Mouse (Mus musculus): ENCODE data around the gene Furin. TPM values are rescaled to one million over a fixed set of nuclear protein-coding genes. Genes with fewer than 3 reads are reported as not detected.
A peak's percentile ranks its signal among the peaks of the same experiment; 100 is the strongest.

The Furin gene
- polyA plus RNA-seq, 1 experiment from 2014 or later: 3.9 TPM

DNA sequence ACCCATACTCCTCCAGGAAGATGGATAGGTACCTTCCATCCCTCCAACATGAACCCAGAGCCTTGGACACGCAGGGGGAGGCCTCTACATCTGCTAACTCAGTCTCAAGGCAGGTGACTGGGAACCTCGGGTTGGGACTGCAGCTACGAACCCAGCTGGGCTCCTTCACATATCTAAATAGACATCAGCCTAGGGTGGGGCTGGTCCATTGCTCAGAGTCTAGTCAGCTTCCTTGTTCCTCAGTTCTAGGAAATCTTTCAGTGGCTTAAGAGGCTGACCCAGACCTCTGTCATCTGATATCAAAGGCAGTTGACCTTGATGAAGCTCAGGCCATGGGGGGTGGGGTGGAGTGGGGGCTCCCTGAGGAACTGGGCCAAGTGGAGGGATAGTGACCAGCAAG is 14.0 kb upstream of the Furin start:
- H3K9me3 ChIP-seq (replicated peaks; ENCODE audit: control insufficient read depth, low read length): no peaks in the 10 kb centered on the region
- no peaks in the 10 kb centered on the region for H3K4me1 ChIP-seq (ENCODE audit: control insufficient read depth, insufficient read depth, low read length)
- no peaks in the 10 kb centered on the region for H3K27me3 ChIP-seq (replicated peaks; ENCODE audit: control insufficient read depth, insufficient read depth, low read length)
- 71% methylated on average over 3 of the region's 3 CpGs for WGBS
- no peak overlapping the region for H3K4me3 ChIP-seq (ENCODE audit: low read depth, low read length)
- DNase-seq (ENCODE audit: low spot score): no peak
- H3K36me3 ChIP-seq (ENCODE audit: control insufficient read depth, insufficient read depth, low read length): no peaks in the 10 kb centered on the region
- no peak overlapping the region for H3K9ac ChIP-seq (ENCODE audit: low read length)
- ATAC-seq: no peak
- no peak overlapping the region for H3K4me2 ChIP-seq (ENCODE audit: low read length)
- H3K27ac ChIP-seq (ENCODE audit: low read depth, low read length): no peak overlapping the region

DNA sequence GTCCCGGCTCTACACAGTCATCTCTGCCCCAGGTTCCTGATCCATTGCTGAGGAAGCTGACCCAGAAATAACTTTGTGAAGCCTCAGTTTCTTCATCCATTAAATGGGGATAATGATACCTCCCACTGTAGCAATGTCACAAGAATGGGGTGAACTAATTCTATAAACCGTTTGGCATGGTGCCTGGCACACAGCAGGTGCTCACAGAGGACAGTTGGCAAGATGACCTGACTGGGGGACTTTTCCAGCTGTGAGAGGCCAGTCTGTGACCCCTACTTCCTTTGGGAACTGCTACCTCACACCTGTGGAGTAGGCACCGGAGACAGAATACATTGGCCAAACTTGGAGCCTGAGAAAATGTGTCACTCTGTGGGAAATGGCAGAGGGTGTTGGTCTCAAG is 12.8 kb upstream of the Furin start:
- no peak for ATAC-seq
- no peaks in the 10 kb centered on the region for H3K4me1 ChIP-seq (ENCODE audit: control insufficient read depth, insufficient read depth, low read length)

DNA sequence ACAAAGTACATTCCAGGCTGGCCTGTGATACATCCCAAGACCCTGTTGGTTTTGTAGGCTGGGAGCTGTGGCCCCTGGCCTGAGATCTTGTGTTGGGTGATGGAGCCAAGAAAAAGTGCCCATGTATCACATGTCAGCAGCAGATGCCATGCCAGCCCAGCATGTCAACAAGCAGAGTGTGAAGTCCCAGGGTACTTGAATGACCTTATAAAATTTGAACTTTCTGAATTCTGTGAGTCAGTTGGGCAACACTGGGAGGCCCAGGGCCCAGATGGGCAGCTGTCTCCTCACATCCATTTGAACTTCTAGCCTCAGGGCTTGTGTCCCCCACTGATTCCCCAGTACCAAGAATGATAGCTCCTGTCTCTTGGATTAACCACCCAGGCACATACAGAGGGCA is 12.4 kb upstream of the Furin start:
- no peaks in the 10 kb centered on the region for H3K9me3 ChIP-seq (replicated peaks; ENCODE audit: control insufficient read depth, low read length)
- H3K36me3 ChIP-seq (ENCODE audit: control insufficient read depth, insufficient read depth, low read length): no peaks in the 10 kb centered on the region
- no peaks in the 10 kb centered on the region for H3K27me3 ChIP-seq (replicated peaks; ENCODE audit: control insufficient read depth, insufficient read depth, low read length)
- no peak overlapping the region for H3K27ac ChIP-seq (ENCODE audit: low read depth, low read length)
- DNase-seq (ENCODE audit: low spot score) (no peak), ATAC-seq (no peak)
- no peak overlapping the region for H3K4me2 ChIP-seq (ENCODE audit: low read length)
- no peak overlapping the region for H3K4me3 ChIP-seq (ENCODE audit: low read depth, low read length)
- H3K4me1 ChIP-seq (ENCODE audit: control insufficient read depth, insufficient read depth, low read length): no peaks in the 10 kb centered on the region
- no peak overlapping the region for H3K9ac ChIP-seq (ENCODE audit: low read length)

More for the DNA sequence above, 12.8 kb upstream of the Furin start:
- no peak overlapping the region for H3K4me2 ChIP-seq (ENCODE audit: low read length)
- no peak for DNase-seq (ENCODE audit: low spot score)
- H3K4me3 ChIP-seq (ENCODE audit: low read depth, low read length): no peak overlapping the region
- 76% methylated on average over 3 of the region's 3 CpGs for WGBS
- no peaks in the 10 kb centered on the region for H3K36me3 ChIP-seq (ENCODE audit: control insufficient read depth, insufficient read depth, low read length)
- H3K27me3 ChIP-seq (replicated peaks; ENCODE audit: control insufficient read depth, insufficient read depth, low read length): no peaks in the 10 kb centered on the region
- no peak overlapping the region for H3K9ac ChIP-seq (ENCODE audit: low read length)
- H3K27ac ChIP-seq (ENCODE audit: low read depth, low read length): no peak overlapping the region
- no peaks in the 10 kb centered on the region for H3K9me3 ChIP-seq (replicated peaks; ENCODE audit: control insufficient read depth, low read length)

DNA sequence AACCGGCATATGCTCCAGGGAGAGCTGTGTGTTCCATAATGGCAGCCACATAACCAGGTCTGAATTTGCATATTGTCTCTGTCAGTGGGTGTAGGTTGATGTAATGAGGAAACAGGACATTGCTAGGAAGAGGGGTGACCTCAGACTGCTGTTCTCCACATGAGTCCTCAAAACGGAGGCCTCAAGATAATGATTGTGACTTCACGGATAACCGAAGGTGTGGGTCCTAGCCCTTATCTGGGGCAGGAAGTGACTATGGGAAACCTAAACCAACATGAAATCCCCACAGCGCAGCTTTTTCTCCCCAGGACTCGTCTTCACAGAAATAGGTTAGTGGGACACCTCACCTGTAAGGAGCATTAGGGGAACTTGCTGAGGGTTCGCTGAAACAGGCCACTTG is 11.7 kb upstream of the Furin start:
- 89% methylated on average over 7 of the region's 7 CpGs for WGBS
- Histone ChIP-seq H3K9ac (ENCODE audit: low read length) (no peak overlapping the region), H3K27me3 (replicated peaks; ENCODE audit: control insufficient read depth, insufficient read depth, low read length) (no peaks in the 10 kb centered on the region), H3K9me3 (replicated peaks; ENCODE audit: control insufficient read depth, low read length) (no peaks in the 10 kb centered on the region), H3K4me1 (ENCODE audit: control insufficient read depth, insufficient read depth, low read length) (no peaks in the 10 kb centered on the region), H3K4me2 (ENCODE audit: low read length) (no peak overlapping the region), H3K36me3 (ENCODE audit: control insufficient read depth, insufficient read depth, low read length) (no peaks in the 10 kb centered on the region), H3K27ac (ENCODE audit: low read depth, low read length) (no peak overlapping the region), H3K4me3 (ENCODE audit: low read depth, low read length) (no peak overlapping the region)
- no peak for ATAC-seq
- no peak for DNase-seq (ENCODE audit: low spot score)

DNA sequence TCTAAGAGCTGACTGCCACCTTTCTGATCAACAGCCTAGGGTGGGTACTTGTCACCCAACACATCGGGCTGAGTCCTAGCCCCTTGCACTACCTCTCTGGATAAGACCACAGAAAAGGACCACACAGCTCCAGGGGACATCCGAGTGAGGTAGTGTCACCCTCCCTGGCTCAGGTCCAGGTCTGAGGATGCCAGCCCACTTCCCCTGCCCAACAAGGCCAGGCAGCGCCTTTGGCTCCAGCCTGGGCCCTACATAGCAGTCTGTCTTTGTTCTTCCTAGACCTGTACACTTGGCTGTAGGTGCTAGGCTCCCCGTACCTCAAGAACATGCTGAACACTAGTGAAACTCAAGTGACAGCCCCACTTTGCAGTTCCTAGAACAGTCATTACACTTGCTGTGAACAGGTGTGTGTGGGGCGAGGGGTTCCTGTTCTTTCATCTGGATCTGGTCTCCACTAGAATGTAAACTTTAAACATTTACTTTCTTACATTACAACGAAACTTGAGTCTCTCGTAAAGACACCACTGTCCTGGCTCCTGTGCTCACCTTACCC is 9.1 kb upstream of the Furin start:
- Histone ChIP-seq H3K27me3 (replicated peaks; ENCODE audit: control insufficient read depth, insufficient read depth, low read length) (no peaks in the 10 kb centered on the region), H3K9ac (ENCODE audit: low read length) (no peak overlapping the region), H3K4me1 (ENCODE audit: control insufficient read depth, insufficient read depth, low read length) (no peaks in the 10 kb centered on the region), H3K4me3 (ENCODE audit: low read depth, low read length) (no peak overlapping the region), H3K36me3 (ENCODE audit: control insufficient read depth, insufficient read depth, low read length) (no peaks in the 10 kb centered on the region), H3K9me3 (replicated peaks; ENCODE audit: control insufficient read depth, low read length) (no peaks in the 10 kb centered on the region), H3K4me2 (ENCODE audit: low read length) (no peak overlapping the region), H3K27ac (ENCODE audit: low read depth, low read length) (no peak overlapping the region)
- ATAC-seq (no peak), DNase-seq (ENCODE audit: low spot score) (no peak)
- 83% methylated on average over 7 of the region's 7 CpGs for WGBS

DNA sequence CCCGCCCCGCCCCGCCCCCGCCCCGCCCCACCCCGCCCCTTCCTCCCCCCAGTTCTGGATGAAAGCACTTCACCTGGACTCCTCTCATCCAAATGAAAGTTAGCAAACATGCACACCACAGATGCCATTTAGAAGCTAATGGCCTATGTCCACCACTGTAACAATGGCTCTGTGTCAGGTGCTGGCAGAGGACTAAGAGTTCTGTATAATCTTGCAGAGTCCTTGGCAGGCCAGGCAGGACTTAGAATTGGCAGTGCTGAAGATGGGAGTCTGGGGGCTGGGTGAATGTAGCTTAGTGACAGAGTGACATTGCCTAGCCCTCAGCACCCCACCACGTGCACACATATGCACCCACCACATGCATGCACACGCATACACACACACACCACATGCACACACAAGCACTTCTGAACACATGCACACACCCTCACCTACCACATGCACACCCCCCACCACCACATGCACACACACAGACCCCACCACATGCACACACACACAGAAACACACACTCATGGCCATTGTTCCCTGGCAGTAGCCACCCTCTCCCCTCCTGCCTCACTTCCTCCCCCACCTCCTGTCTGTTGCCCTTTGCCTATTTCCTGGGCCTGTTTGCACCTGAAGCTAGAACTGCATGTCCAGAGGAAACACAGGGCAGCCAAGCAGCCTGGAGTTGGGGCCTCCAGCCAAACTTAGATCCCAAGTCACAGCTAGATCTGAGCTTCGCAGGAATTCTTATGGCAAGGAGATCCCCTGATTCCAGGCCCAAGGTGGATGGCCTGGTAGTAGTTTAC is 8.5 kb upstream of the Furin start:
- Histone ChIP-seq H3K4me1 (ENCODE audit: control insufficient read depth, insufficient read depth, low read length) (no peaks in the 10 kb centered on the region), H3K36me3 (ENCODE audit: control insufficient read depth, insufficient read depth, low read length) (no peaks in the 10 kb centered on the region), H3K27me3 (replicated peaks; ENCODE audit: control insufficient read depth, insufficient read depth, low read length) (no peaks in the 10 kb centered on the region), H3K4me2 (ENCODE audit: low read length) (no peak overlapping the region), H3K4me3 (ENCODE audit: low read depth, low read length) (no peak overlapping the region), H3K9me3 (replicated peaks; ENCODE audit: control insufficient read depth, low read length) (no peaks in the 10 kb centered on the region), H3K9ac (ENCODE audit: low read length) (no peak overlapping the region), H3K27ac (ENCODE audit: low read depth, low read length) (no peak overlapping the region)
- 87% methylated on average over 9 of the region's 9 CpGs for WGBS
- no peak for ATAC-seq
- no peak for DNase-seq (ENCODE audit: low spot score)

DNA sequence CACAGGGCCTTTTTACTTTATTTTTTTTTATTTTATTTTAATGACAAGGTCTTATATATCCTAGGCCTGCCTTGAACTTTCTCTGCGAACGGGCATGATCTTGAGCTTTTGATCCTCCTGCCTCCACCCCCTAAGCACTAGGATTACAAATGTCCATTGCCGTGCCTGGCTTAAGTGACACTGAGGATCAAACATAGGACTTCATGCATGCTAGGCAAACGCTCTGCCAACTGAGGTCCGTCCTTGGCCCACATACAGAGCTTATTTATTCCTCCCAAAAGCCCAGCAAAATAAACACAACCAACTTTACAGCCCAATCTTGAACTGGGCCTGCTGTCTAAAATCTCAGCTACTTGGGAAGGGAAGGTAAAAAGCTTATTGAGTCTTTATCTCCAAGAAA is 7.5 kb upstream of the Furin start:
- no peak overlapping the region for H3K4me2 ChIP-seq (ENCODE audit: low read length)
- H3K4me3 ChIP-seq (ENCODE audit: low read depth, low read length): no peak overlapping the region
- no peaks in the 10 kb centered on the region for H3K9me3 ChIP-seq (replicated peaks; ENCODE audit: control insufficient read depth, low read length)
- H3K27me3 ChIP-seq (replicated peaks; ENCODE audit: control insufficient read depth, insufficient read depth, low read length): no peaks in the 10 kb centered on the region
- H3K4me1 ChIP-seq (ENCODE audit: control insufficient read depth, insufficient read depth, low read length): no peaks in the 10 kb centered on the region
- no peak overlapping the region for H3K9ac ChIP-seq (ENCODE audit: low read length)
- H3K36me3 ChIP-seq (ENCODE audit: control insufficient read depth, insufficient read depth, low read length): no peaks in the 10 kb centered on the region
- no peak overlapping the region for H3K27ac ChIP-seq (ENCODE audit: low read depth, low read length)
- ATAC-seq (no peak), DNase-seq (ENCODE audit: low spot score) (no peak)
- WGBS: 72% methylated on average over 5 of the region's 5 CpGs

DNA sequence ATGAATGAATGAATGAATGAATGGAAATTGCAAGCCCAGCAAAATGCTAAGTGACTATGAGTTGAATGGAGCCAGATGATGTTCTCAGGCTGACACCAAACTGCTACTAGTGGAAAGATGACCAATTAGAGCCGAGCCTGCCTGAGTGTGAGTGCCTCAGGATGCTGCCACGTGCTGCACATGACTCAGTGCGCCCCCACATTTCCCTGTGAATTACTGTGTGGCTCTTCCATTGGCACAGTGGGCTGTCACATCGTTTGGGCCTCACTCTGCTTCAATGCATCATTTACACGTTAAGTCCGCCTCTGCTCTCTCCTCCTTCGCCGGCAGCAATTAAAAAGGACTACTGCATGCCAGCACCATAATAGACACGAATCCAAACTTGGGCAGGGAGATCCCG is 7.0 kb upstream of the Furin start:
- Histone ChIP-seq H3K4me2 (ENCODE audit: low read length) (no peak overlapping the region), H3K9ac (ENCODE audit: low read length) (no peak overlapping the region), H3K36me3 (ENCODE audit: control insufficient read depth, insufficient read depth, low read length) (no peaks in the 10 kb centered on the region), H3K9me3 (replicated peaks; ENCODE audit: control insufficient read depth, low read length) (no peaks in the 10 kb centered on the region), H3K4me3 (ENCODE audit: low read depth, low read length) (no peak overlapping the region), H3K27ac (ENCODE audit: low read depth, low read length) (no peak overlapping the region), H3K27me3 (replicated peaks; ENCODE audit: control insufficient read depth, insufficient read depth, low read length) (no peaks in the 10 kb centered on the region), H3K4me1 (ENCODE audit: control insufficient read depth, insufficient read depth, low read length) (no peaks in the 10 kb centered on the region)
- DNase-seq (ENCODE audit: low spot score) (peak; percentile 23), ATAC-seq (no peak)
- WGBS: 30% methylated on average over 10 of the region's 10 CpGs

DNA sequence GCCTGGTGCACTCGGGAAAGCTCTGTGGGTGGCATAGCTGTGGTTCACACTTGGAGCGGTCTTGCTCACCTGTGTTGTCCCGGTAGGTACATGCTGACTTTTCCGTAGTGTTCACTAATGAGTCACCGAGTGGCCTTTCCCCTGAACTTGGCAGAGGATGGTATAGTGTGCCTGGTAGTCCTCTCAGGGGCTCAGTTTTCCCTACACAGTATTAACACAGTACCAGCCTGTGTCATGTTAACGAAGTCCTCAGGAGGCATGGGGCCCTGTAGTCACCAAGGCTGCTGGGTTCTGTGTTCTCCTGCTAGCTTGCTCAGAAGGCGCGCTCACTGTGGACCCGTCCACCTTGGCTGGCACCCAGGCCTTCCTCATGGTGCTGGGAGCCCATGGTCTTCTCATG is 5.1 kb upstream of the Furin start:
- H3K9ac ChIP-seq (ENCODE audit: low read length): no peak overlapping the region
- no peaks in the 10 kb centered on the region for H3K36me3 ChIP-seq (ENCODE audit: control insufficient read depth, insufficient read depth, low read length)
- no peaks in the 10 kb centered on the region for H3K27me3 ChIP-seq (replicated peaks; ENCODE audit: control insufficient read depth, insufficient read depth, low read length)
- H3K4me2 ChIP-seq (ENCODE audit: low read length): no peak overlapping the region
- no peak for ATAC-seq
- no peaks in the 10 kb centered on the region for H3K4me1 ChIP-seq (ENCODE audit: control insufficient read depth, insufficient read depth, low read length)
- H3K4me3 ChIP-seq (ENCODE audit: low read depth, low read length): no peak overlapping the region
- H3K27ac ChIP-seq (ENCODE audit: low read depth, low read length): no peak overlapping the region
- H3K9me3 ChIP-seq (replicated peaks; ENCODE audit: control insufficient read depth, low read length): no peaks in the 10 kb centered on the region
- 76% methylated on average over 9 of the region's 9 CpGs for WGBS
- DNase-seq (ENCODE audit: low spot score): no peak

Data from forebrain, embryonic 14.5 days (tissue).